Mouse (Mus musculus) kidney, postnatal 10 days (tissue): ENCODE results near the gene Cetn3.
A peak's percentile ranks its signal among the peaks of the same experiment; 100 is the strongest.

Experiments
- DNase-seq: peaks from one replicate; pipeline ENCODE4 v3.0.0; 2021; ENCODE audit warnings: mixed read lengths

The Cetn3 gene

GRCm38 (mm10) chr13:81824576-81825330 is 41.9 kb downstream of the Cetn3 start:
- DNase-seq, result no peak

DNA sequence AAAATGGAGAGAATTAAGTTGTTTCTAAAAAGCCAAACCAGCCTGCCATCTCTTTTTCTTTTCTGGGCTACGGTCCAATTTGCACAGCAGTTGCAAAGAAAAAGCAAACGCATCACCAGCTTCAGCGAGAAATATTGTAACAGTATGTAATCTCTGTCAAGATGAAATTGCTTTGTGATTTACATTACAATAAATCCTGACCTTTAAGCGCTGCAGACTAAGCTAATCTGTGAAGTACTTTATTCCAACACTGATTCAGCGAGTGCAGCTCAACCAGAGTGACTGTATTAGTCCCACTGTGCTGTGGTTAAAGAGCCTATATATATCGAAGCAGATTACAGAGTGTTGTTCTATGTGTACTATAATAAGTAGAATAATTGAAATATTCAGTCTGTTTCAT is 45.6 kb downstream of the Cetn3 start:
- DNase-seq, result no peak

GRCm38 (mm10) chr13:81831838-81832237 is 49.0 kb downstream of the Cetn3 start:
- DNase-seq, result no peak

GRCm38 (mm10) chr13:81836386-81837177 is 53.7 kb downstream of the Cetn3 start:
- DNase-seq, result peak; percentile 46

DNA sequence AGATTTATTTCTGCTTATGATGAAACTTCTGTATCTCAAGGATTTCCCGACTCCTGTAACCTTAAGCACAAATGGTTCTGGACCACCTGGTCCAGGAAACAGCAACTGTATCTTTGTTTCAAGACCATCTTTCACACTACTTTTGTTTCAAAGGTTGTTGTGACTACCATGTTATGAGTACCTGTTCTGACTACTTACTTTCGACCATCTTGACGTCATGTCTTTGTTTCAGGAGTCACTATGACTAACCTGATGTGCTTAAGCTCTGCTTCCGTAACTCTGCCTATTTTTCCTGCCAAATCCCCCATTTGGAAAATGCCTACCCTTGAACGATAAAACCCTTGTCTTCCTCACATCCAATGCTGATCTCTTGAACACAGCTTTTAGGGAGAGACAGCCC is 55.1 kb downstream of the Cetn3 start:
- DNase-seq, result no peak

- DNase-seq, result no peak
Observed at GRCm38 (mm10) chr13:81838948-81839347, 56.1 kb downstream of the Cetn3 start.

DNA sequence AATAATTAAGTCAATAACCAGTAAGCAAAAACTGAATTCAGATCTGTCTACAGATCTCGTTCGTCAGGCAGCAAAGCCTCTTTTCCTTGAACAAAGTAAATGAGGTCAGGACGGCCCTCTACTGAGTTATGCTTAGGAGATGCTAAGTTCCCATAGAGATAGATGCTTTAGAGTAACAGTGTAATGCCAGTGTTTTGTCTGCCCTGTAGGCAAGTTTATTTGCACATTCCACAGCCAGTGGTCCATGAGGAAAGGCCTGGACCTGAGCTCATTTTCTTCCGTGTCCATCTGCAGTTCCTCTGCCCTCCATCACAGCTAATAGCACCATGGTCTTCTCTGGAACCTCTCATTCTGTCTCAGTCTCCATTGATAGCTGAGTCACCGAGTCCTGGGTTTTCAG is 57.4 kb downstream of the Cetn3 start:
- DNase-seq, result no peak

DNA sequence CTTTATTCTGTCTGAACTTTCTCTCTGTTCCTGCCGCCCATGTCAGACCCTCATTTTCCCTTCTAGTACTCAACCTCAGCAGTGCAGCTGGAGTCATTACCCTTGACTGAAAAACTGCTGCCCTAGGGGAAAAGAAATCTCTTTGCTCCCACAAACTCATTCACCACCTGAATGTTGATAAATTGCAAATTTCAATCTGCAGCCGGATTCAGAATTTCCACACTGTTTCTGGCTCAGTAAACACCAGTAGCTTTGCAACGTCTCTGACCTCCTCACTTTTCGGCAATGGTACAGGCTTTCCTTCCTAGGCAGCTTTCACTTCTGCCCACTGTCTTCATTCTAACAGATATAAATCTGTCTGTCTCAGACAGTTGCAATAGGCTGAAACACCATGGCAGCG is 57.8 kb downstream of the Cetn3 start:
- DNase-seq, result no peak

DNA sequence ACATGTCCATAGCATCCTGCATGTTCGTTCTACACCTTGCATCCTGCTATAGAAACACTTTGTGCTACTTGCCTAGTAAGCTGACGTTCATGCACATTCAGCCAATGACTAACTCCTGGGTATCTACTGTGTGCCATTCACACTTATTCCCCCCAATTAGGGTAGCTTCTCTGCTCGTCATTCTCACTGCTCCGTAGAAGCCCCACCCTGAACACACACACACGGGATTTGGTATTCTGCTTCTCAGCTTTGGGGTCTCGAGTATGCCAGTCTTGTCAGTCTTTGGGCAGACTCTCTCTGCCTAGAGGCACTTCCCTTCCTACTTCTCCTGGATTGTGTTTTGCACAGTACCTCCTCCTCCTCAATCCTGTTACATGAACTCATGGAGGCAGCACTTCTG is 59.4 kb downstream of the Cetn3 start:
- DNase-seq, result no peak
